Mouse (Mus musculus): ENCODE data around the gene Cep97. TPM values are rescaled to one million over a fixed set of nuclear protein-coding genes. Genes with fewer than 3 reads are reported as not detected.
A peak's percentile ranks its signal among the peaks of the same experiment; 100 is the strongest.

Gene Cep97
- polyA plus RNA-seq, 1 experiment from 2014 or later: 5.8 TPM

- Histone ChIP-seq H3K4me1 (ENCODE audit: control insufficient read depth, insufficient read depth, low read length) (peaks cover 12% of the 10 kb centered on the region), H3K27me3 (replicated peaks; ENCODE audit: control insufficient read depth, insufficient read depth, low read length) (no peaks in the 10 kb centered on the region), H3K36me3 (ENCODE audit: control insufficient read depth, insufficient read depth, low read length) (no peaks in the 10 kb centered on the region), H3K4me2 (ENCODE audit: low read depth, low read length) (peak overlapping the region; percentile 83), H3K4me3 (ENCODE audit: low read length) (peak overlapping the region; percentile 84), H3K9ac (ENCODE audit: low read depth, low read length) (peak overlapping the region; percentile 80), H3K9me3 (ENCODE audit: control insufficient read depth, low read length) (no peaks in the 10 kb centered on the region), H3K27ac (ENCODE audit: low read length) (peak overlapping the region; percentile 81; the same call in 1 of the 2 replicates)
- 1% methylated on average over 4 of the region's 4 CpGs for WGBS
- peak; percentile 23 for ATAC-seq
These were observed 40.1 kb downstream of the Cep97 start for GRCm38 (mm10) chr16:55894536-55894892.

GRCm38 (mm10) chr16:55893410-55894107, 41.1 kb downstream of the Cep97 start:
- no peaks in the 10 kb centered on the region for H3K9me3 ChIP-seq (ENCODE audit: control insufficient read depth, low read length)
- no peaks in the 10 kb centered on the region for H3K27me3 ChIP-seq (replicated peaks; ENCODE audit: control insufficient read depth, insufficient read depth, low read length)
- peak overlapping the region; percentile 61 for H3K27ac ChIP-seq (ENCODE audit: low read length)
- H3K9ac ChIP-seq (ENCODE audit: low read depth, low read length): no peak overlapping the region
- H3K36me3 ChIP-seq (ENCODE audit: control insufficient read depth, insufficient read depth, low read length): no peaks in the 10 kb centered on the region
- H3K4me3 ChIP-seq (ENCODE audit: low read length): peak overlapping the region; percentile 84; the same call in 1 of the 2 replicates
- H3K4me1 ChIP-seq (ENCODE audit: control insufficient read depth, insufficient read depth, low read length): peaks cover 12% of the 10 kb centered on the region
- peak; percentile 63 for ATAC-seq
- WGBS: 59% methylated on average over 8 of the region's 8 CpGs
- peak overlapping the region; percentile 83 for H3K4me2 ChIP-seq (ENCODE audit: low read depth, low read length)

GRCm38 (mm10) chr16:55892484-55892883, 42.2 kb downstream of the Cep97 start:
- Histone ChIP-seq H3K4me1 (ENCODE audit: control insufficient read depth, insufficient read depth, low read length) (peaks cover 12% of the 10 kb centered on the region), H3K36me3 (ENCODE audit: control insufficient read depth, insufficient read depth, low read length) (no peaks in the 10 kb centered on the region), H3K27ac (ENCODE audit: low read length) (peak overlapping the region; percentile 3; the same call in 1 of the 2 replicates), H3K9ac (ENCODE audit: low read depth, low read length) (no peak overlapping the region), H3K4me3 (ENCODE audit: low read length) (no peak overlapping the region), H3K4me2 (ENCODE audit: low read depth, low read length) (peak overlapping the region; percentile 23), H3K27me3 (replicated peaks; ENCODE audit: control insufficient read depth, insufficient read depth, low read length) (no peaks in the 10 kb centered on the region), H3K9me3 (ENCODE audit: control insufficient read depth, low read length) (no peaks in the 10 kb centered on the region)
- ATAC-seq: no peak
- WGBS: 56% methylated on average over 6 of the region's 7 CpGs

- Histone ChIP-seq H3K4me3 (ENCODE audit: low read length) (no peak overlapping the region), H3K27ac (ENCODE audit: low read length) (no peak overlapping the region), H3K4me1 (ENCODE audit: control insufficient read depth, insufficient read depth, low read length) (peaks cover 12% of the 10 kb centered on the region), H3K4me2 (ENCODE audit: low read depth, low read length) (no peak overlapping the region), H3K9ac (ENCODE audit: low read depth, low read length) (no peak overlapping the region), H3K36me3 (ENCODE audit: control insufficient read depth, insufficient read depth, low read length) (no peaks in the 10 kb centered on the region), H3K27me3 (replicated peaks; ENCODE audit: control insufficient read depth, insufficient read depth, low read length) (no peaks in the 10 kb centered on the region), H3K9me3 (ENCODE audit: control insufficient read depth, low read length) (no peaks in the 10 kb centered on the region)
- no peak for ATAC-seq
- 81% methylated on average over 7 of the region's 7 CpGs for WGBS
These were observed 43.3 kb downstream of the Cep97 start for GRCm38 (mm10) chr16:55891346-55891745.

- Histone ChIP-seq H3K27me3 (replicated peaks; ENCODE audit: control insufficient read depth, insufficient read depth, low read length) (no peaks in the 10 kb centered on the region), H3K27ac (ENCODE audit: low read length) (no peak overlapping the region), H3K9me3 (ENCODE audit: control insufficient read depth, low read length) (no peaks in the 10 kb centered on the region), H3K4me2 (ENCODE audit: low read depth, low read length) (no peak overlapping the region), H3K4me1 (ENCODE audit: control insufficient read depth, insufficient read depth, low read length) (peaks cover 12% of the 10 kb centered on the region), H3K36me3 (ENCODE audit: control insufficient read depth, insufficient read depth, low read length) (no peaks in the 10 kb centered on the region), H3K4me3 (ENCODE audit: low read length) (no peak overlapping the region), H3K9ac (ENCODE audit: low read depth, low read length) (no peak overlapping the region)
- WGBS: 80% methylated on average over 19 of the region's 19 CpGs
- no peak for ATAC-seq
These were observed 44.1 kb downstream of the Cep97 start for GRCm38 (mm10) chr16:55890346-55891136.

GRCm38 (mm10) chr16:55889451-55889850, 45.2 kb downstream of the Cep97 start:
- H3K4me2 ChIP-seq (ENCODE audit: low read depth, low read length): no peak overlapping the region
- no peaks in the 10 kb centered on the region for H3K27me3 ChIP-seq (replicated peaks; ENCODE audit: control insufficient read depth, insufficient read depth, low read length)
- H3K9ac ChIP-seq (ENCODE audit: low read depth, low read length): no peak overlapping the region
- 87% methylated on average over 3 of the region's 3 CpGs for WGBS
- no peak overlapping the region for H3K27ac ChIP-seq (ENCODE audit: low read length)
- ATAC-seq: no peak
- no peaks in the 10 kb centered on the region for H3K9me3 ChIP-seq (ENCODE audit: control insufficient read depth, low read length)
- peaks cover 9% of the 10 kb centered on the region for H3K4me1 ChIP-seq (ENCODE audit: control insufficient read depth, insufficient read depth, low read length)
- no peaks in the 10 kb centered on the region for H3K36me3 ChIP-seq (ENCODE audit: control insufficient read depth, insufficient read depth, low read length)
- H3K4me3 ChIP-seq (ENCODE audit: low read length): no peak overlapping the region

GRCm38 (mm10) chr16:55888584-55888960, 46.1 kb downstream of the Cep97 start:
- 84% methylated on average over 3 of the region's 3 CpGs for WGBS
- no peak overlapping the region for H3K4me2 ChIP-seq (ENCODE audit: low read depth, low read length)
- ATAC-seq: no peak

GRCm38 (mm10) chr16:55887814-55888583, 46.7 kb downstream of the Cep97 start:
- H3K27ac ChIP-seq (ENCODE audit: low read length): no peak overlapping the region

More at GRCm38 (mm10) chr16:55888584-55888960, 46.1 kb downstream of the Cep97 start:
- Histone ChIP-seq H3K36me3 (ENCODE audit: control insufficient read depth, insufficient read depth, low read length) (no peaks in the 10 kb centered on the region), H3K9me3 (ENCODE audit: control insufficient read depth, low read length) (no peaks in the 10 kb centered on the region), H3K27me3 (replicated peaks; ENCODE audit: control insufficient read depth, insufficient read depth, low read length) (no peaks in the 10 kb centered on the region), H3K4me3 (ENCODE audit: low read length) (no peak overlapping the region), H3K9ac (ENCODE audit: low read depth, low read length) (no peak overlapping the region), H3K27ac (ENCODE audit: low read length) (no peak overlapping the region), H3K4me1 (ENCODE audit: control insufficient read depth, insufficient read depth, low read length) (no peaks in the 10 kb centered on the region; the same call in 1 of the 2 replicates)

GRCm38 (mm10) chr16:55884246-55884645, 50.4 kb downstream of the Cep97 start:
- no peak for ATAC-seq
- no peak overlapping the region for H3K4me2 ChIP-seq (ENCODE audit: low read depth, low read length)
- WGBS: 84% methylated on average over 11 of the region's 11 CpGs

More at GRCm38 (mm10) chr16:55887814-55888583, 46.7 kb downstream of the Cep97 start:
- Histone ChIP-seq H3K27me3 (replicated peaks; ENCODE audit: control insufficient read depth, insufficient read depth, low read length) (no peaks in the 10 kb centered on the region), H3K9me3 (ENCODE audit: control insufficient read depth, low read length) (no peaks in the 10 kb centered on the region), H3K36me3 (ENCODE audit: control insufficient read depth, insufficient read depth, low read length) (no peaks in the 10 kb centered on the region), H3K4me3 (ENCODE audit: low read length) (no peak overlapping the region), H3K9ac (ENCODE audit: low read depth, low read length) (no peak overlapping the region), H3K4me1 (ENCODE audit: control insufficient read depth, insufficient read depth, low read length) (no peaks in the 10 kb centered on the region), H3K4me2 (ENCODE audit: low read depth, low read length) (no peak overlapping the region)
- 69% methylated on average over 7 of the region's 7 CpGs for WGBS
- no peak for ATAC-seq

More at GRCm38 (mm10) chr16:55884246-55884645, 50.4 kb downstream of the Cep97 start:
- Histone ChIP-seq H3K4me3 (ENCODE audit: low read length) (no peak overlapping the region), H3K27me3 (replicated peaks; ENCODE audit: control insufficient read depth, insufficient read depth, low read length) (no peaks in the 10 kb centered on the region), H3K9me3 (ENCODE audit: control insufficient read depth, low read length) (no peaks in the 10 kb centered on the region), H3K4me1 (ENCODE audit: control insufficient read depth, insufficient read depth, low read length) (no peaks in the 10 kb centered on the region), H3K9ac (ENCODE audit: low read depth, low read length) (no peak overlapping the region), H3K27ac (ENCODE audit: low read length) (no peak overlapping the region), H3K36me3 (ENCODE audit: control insufficient read depth, insufficient read depth, low read length) (no peaks in the 10 kb centered on the region)

All from intestine, embryonic 16.5 days (tissue).